28 mouse cellular contexts compared by ENCODE assay signal in genomic region chr15:87551556-87551955, GRCm38 (mm10). TPM values are rescaled to one million over a fixed set of nuclear protein-coding genes. Genes with fewer than 3 reads are reported as not detected.
DNase-seq lines count a peak whose midpoint lies in the region; ATAC-seq lines count a peak whose summit lies in the region.
"Had no signal": no experiment of that assay in that cellular context is flagged by ENCODE, and none has a peak within 500 bp of the region (broad histone marks: within the 10 kb centered on the region; RNA-seq: fewer than 3 reads in every experiment).

No protein-coding gene starts in this region.

- peaks cover 56% of the 10 kb centered on the region for H3K4me1 ChIP-seq in forebrain, embryonic 10.5 days
- peaks cover 42% of the 10 kb centered on the region for H3K4me1 ChIP-seq in forebrain, embryonic 16.5 days (replicated peaks; ENCODE audit: control insufficient read depth, insufficient read depth, low read length)
- peaks cover 54% of the 10 kb centered on the region for H3K4me1 ChIP-seq in hindbrain, embryonic 13.5 days (replicated peaks)
- peaks cover 9% of the 10 kb centered on the region; the same call in 1 of the 2 replicates for H3K4me1 ChIP-seq in hindbrain, embryonic 11.5 days (replicated peaks; ENCODE audit: control insufficient read depth, insufficient read depth, low read length)
- peaks cover 51% of the 10 kb centered on the region for H3K4me1 ChIP-seq in midbrain, embryonic 13.5 days (replicated peaks)
- peaks cover 49% of the 10 kb centered on the region for H3K4me1 ChIP-seq in midbrain, embryonic 15.5 days
- peaks cover 44% of the 10 kb centered on the region for H3K4me1 ChIP-seq in embryonic facial prominence, embryonic 10.5 days
- H3K4me1 ChIP-seq: embryonic facial prominence, embryonic 13.5 days; heart, embryonic 13.5 days had no signal

- H3K4me3 ChIP-seq in forebrain, embryonic 10.5 days: no peak overlapping the region
- H3K4me3 ChIP-seq in forebrain, embryonic 16.5 days (replicated peaks; ENCODE audit: low read length): no peak overlapping the region
- H3K4me3 ChIP-seq in hindbrain, embryonic 13.5 days: no peak overlapping the region
- H3K4me3 ChIP-seq in hindbrain, embryonic 11.5 days (ENCODE audit: low read depth, low read length): no peak overlapping the region
- no peak overlapping the region for H3K4me3 ChIP-seq in midbrain, embryonic 13.5 days (replicated peaks)
- no peak overlapping the region for H3K4me3 ChIP-seq in midbrain, embryonic 15.5 days
- H3K4me3 ChIP-seq in embryonic facial prominence, embryonic 10.5 days: no peak overlapping the region
- H3K4me3 ChIP-seq: embryonic facial prominence, embryonic 13.5 days; erythroblast, embryonic 14.5 days; forebrain, embryonic 13.5 days; heart, adult 2 months; heart, embryonic 10.5 days; heart, embryonic 13.5 days had no signal

- no peak for ATAC-seq in forebrain, embryonic 16.5 days
- ATAC-seq in hindbrain, embryonic 13.5 days (ENCODE audit: low FRiP score): no peak
- no peak for ATAC-seq in hindbrain, embryonic 11.5 days (ENCODE audit: low FRiP score)
- no peak for ATAC-seq in midbrain, embryonic 13.5 days
- no peak for ATAC-seq in midbrain, embryonic 15.5 days (replicated peaks)
- no peak for ATAC-seq in activated CD4-positive, CD25-positive, alpha-beta regulatory T cell, adult 4 months
- ATAC-seq: CD4-positive, CD25-positive, alpha-beta regulatory T cell, adult 4 months; forebrain, embryonic 13.5 days; forebrain, postnatal 0 days; hindbrain, postnatal 0 days; inflammation-experienced regulatory T-cells, adult 6 months; intestine, embryonic 16.5 days had no signal

- H3K9me3 ChIP-seq in forebrain, embryonic 10.5 days: no peaks in the 10 kb centered on the region
- H3K9me3 ChIP-seq in forebrain, embryonic 16.5 days (ENCODE audit: control insufficient read depth, low read length): no peaks in the 10 kb centered on the region
- no peaks in the 10 kb centered on the region for H3K9me3 ChIP-seq in hindbrain, embryonic 13.5 days
- no peaks in the 10 kb centered on the region for H3K9me3 ChIP-seq in hindbrain, embryonic 11.5 days (ENCODE audit: control insufficient read depth, low read length)
- no peaks in the 10 kb centered on the region for H3K9me3 ChIP-seq in midbrain, embryonic 13.5 days
- no peaks in the 10 kb centered on the region for H3K9me3 ChIP-seq in midbrain, embryonic 15.5 days
- no peaks in the 10 kb centered on the region for H3K9me3 ChIP-seq in embryonic facial prominence, embryonic 10.5 days
- H3K9me3 ChIP-seq: embryonic facial prominence, embryonic 13.5 days; forebrain, embryonic 13.5 days; heart, embryonic 10.5 days; heart, embryonic 13.5 days had no signal

- no peak overlapping the region for H3K9ac ChIP-seq in forebrain, embryonic 16.5 days (replicated peaks; ENCODE audit: low read depth, low read length)
- H3K9ac ChIP-seq in hindbrain, embryonic 13.5 days: no peak overlapping the region
- no peak overlapping the region for H3K9ac ChIP-seq in hindbrain, embryonic 11.5 days (ENCODE audit: low read depth, low read length)
- H3K9ac ChIP-seq in midbrain, embryonic 13.5 days (replicated peaks): peak overlapping the region; percentile 24; the same call in 1 of the 2 replicates
- no peak overlapping the region for H3K9ac ChIP-seq in midbrain, embryonic 15.5 days
- H3K9ac ChIP-seq: embryonic facial prominence, embryonic 13.5 days; forebrain, embryonic 13.5 days; forebrain, postnatal 0 days; heart, embryonic 13.5 days had no signal

- no peak for DNase-seq in forebrain, embryonic 10.5 days (ENCODE audit: extremely low spot score, low spot score)
- DNase-seq in hindbrain, embryonic 11.5 days (ENCODE audit: low spot score): no peak
- no peak for DNase-seq in embryonic facial prominence, embryonic 10.5 days (ENCODE audit: low spot score)
- DNase-seq: adrenal gland, adult 8-10 months; adrenal gland, postnatal 25 days; cerebellum, adult 11-12 months; cerebellum, adult 9-11 months; forebrain, postnatal 0 days; gastrocnemius, postnatal 10 days; gastrocnemius, postnatal 36 days; heart, adult 2 months; heart, postnatal 14 days; heart, postnatal 4 days; kidney, adult 18-20 months had no signal

- H3K27me3 ChIP-seq in forebrain, embryonic 10.5 days (ENCODE audit: poor library complexity, severe bottlenecking): no peaks in the 10 kb centered on the region
- no peaks in the 10 kb centered on the region for H3K27me3 ChIP-seq in forebrain, embryonic 16.5 days (replicated peaks; ENCODE audit: control insufficient read depth, insufficient read depth, low read length)
- no peaks in the 10 kb centered on the region for H3K27me3 ChIP-seq in hindbrain, embryonic 13.5 days
- no peaks in the 10 kb centered on the region for H3K27me3 ChIP-seq in hindbrain, embryonic 11.5 days (ENCODE audit: control insufficient read depth, insufficient read depth, low read length)
- no peaks in the 10 kb centered on the region for H3K27me3 ChIP-seq in midbrain, embryonic 13.5 days
- no peaks in the 10 kb centered on the region for H3K27me3 ChIP-seq in midbrain, embryonic 15.5 days (replicated peaks)
- H3K27me3 ChIP-seq in embryonic facial prominence, embryonic 10.5 days (replicated peaks; ENCODE audit: low read depth, poor library complexity, severe bottlenecking): peaks cover 25% of the 10 kb centered on the region
- H3K27me3 ChIP-seq: forebrain, embryonic 13.5 days had no signal

- H3K4me2 ChIP-seq in forebrain, embryonic 16.5 days (ENCODE audit: low read length): no peak overlapping the region
- H3K4me2 ChIP-seq in hindbrain, embryonic 13.5 days: 0 out of 2 replicates have a peak overlapping the region, but pooled peaks have one; percentile 2
- no peak overlapping the region for H3K4me2 ChIP-seq in hindbrain, embryonic 11.5 days (replicated peaks; ENCODE audit: low read depth, low read length)
- no peak overlapping the region for H3K4me2 ChIP-seq in midbrain, embryonic 13.5 days (replicated peaks)
- no peak overlapping the region for H3K4me2 ChIP-seq in midbrain, embryonic 15.5 days
- H3K4me2 ChIP-seq: embryonic facial prominence, embryonic 13.5 days; forebrain, embryonic 13.5 days; heart, embryonic 13.5 days had no signal

- H3K36me3 ChIP-seq in forebrain, embryonic 10.5 days (replicated peaks): no peaks in the 10 kb centered on the region
- no peaks in the 10 kb centered on the region for H3K36me3 ChIP-seq in forebrain, embryonic 16.5 days (ENCODE audit: control insufficient read depth, insufficient read depth)
- no peaks in the 10 kb centered on the region for H3K36me3 ChIP-seq in hindbrain, embryonic 13.5 days
- no peaks in the 10 kb centered on the region for H3K36me3 ChIP-seq in hindbrain, embryonic 11.5 days (ENCODE audit: control insufficient read depth, insufficient read depth, low read length)
- H3K36me3 ChIP-seq in midbrain, embryonic 13.5 days: no peaks in the 10 kb centered on the region
- no peaks in the 10 kb centered on the region for H3K36me3 ChIP-seq in midbrain, embryonic 15.5 days (replicated peaks)
- no peaks in the 10 kb centered on the region for H3K36me3 ChIP-seq in embryonic facial prominence, embryonic 10.5 days (replicated peaks)
- H3K36me3 ChIP-seq: embryonic facial prominence, embryonic 13.5 days; heart, embryonic 10.5 days; heart, embryonic 13.5 days had no signal

- H3K27ac ChIP-seq in forebrain, embryonic 10.5 days: peak overlapping the region; percentile 12; the same call in 1 of the 2 replicates
- H3K27ac ChIP-seq in forebrain, embryonic 16.5 days (ENCODE audit: low read length): no peak overlapping the region
- H3K27ac ChIP-seq in hindbrain, embryonic 13.5 days: no peak overlapping the region
- no peak overlapping the region for H3K27ac ChIP-seq in hindbrain, embryonic 11.5 days (ENCODE audit: low read depth, low read length)
- no peak overlapping the region for H3K27ac ChIP-seq in midbrain, embryonic 13.5 days
- H3K27ac ChIP-seq in midbrain, embryonic 15.5 days: no peak overlapping the region
- 0 out of 2 replicates have a peak overlapping the region, but pooled peaks have one; percentile 14 for H3K27ac ChIP-seq in embryonic facial prominence, embryonic 10.5 days (replicated peaks)
- H3K27ac ChIP-seq: embryonic facial prominence, embryonic 13.5 days; forebrain, embryonic 13.5 days; heart, adult 2 months; heart, embryonic 10.5 days; heart, embryonic 13.5 days; hindbrain, postnatal 0 days had no signal

- WGBS in forebrain, embryonic 10.5 days: 67% methylated on average over 8 of the region's 8 CpGs
- WGBS in forebrain, embryonic 16.5 days: 47% methylated on average over 8 of the region's 8 CpGs
- WGBS in hindbrain, embryonic 13.5 days: 47% methylated on average over 8 of the region's 8 CpGs
- 47% methylated on average over 8 of the region's 8 CpGs for WGBS in hindbrain, embryonic 11.5 days
- 56% methylated on average over 8 of the region's 8 CpGs for WGBS in midbrain, embryonic 13.5 days
- WGBS in midbrain, embryonic 15.5 days: 57% methylated on average over 8 of the region's 8 CpGs
- 61% methylated on average over 8 of the region's 8 CpGs for WGBS in embryonic facial prominence, embryonic 10.5 days

RNA-seq across cellular contexts. Expression of gene Fam19a5, which starts 7.5 kb away (rescaled TPM):
- 5.3 and 6.1 TPM in 2 replicates for polyA plus RNA-seq in forebrain, embryonic 10.5 days (2016; fragmentation: Nextera tagmentation; extraction: Ambion mirVana)
- polyA plus RNA-seq in forebrain, embryonic 16.5 days (2015; fragmentation: Nextera tagmentation; extraction: Ambion mirVana): 15.0 and 18.7 TPM in 2 replicates
- polyA plus RNA-seq in hindbrain, embryonic 13.5 days (2015; fragmentation: Nextera tagmentation; extraction: Ambion mirVana): 20.5 and 21.7 TPM in 2 replicates
- polyA plus RNA-seq in hindbrain, embryonic 11.5 days (2014; fragmentation: Nextera tagmentation; extraction: Ambion mirVana): 8.4 and 9.6 TPM in 2 replicates
- 13.1 and 14.8 TPM in 2 replicates for polyA plus RNA-seq in midbrain, embryonic 13.5 days (2015; fragmentation: Nextera tagmentation; extraction: Ambion mirVana)
- polyA plus RNA-seq in midbrain, embryonic 15.5 days (2015; fragmentation: Nextera tagmentation; extraction: Ambion mirVana): 27.6 and 29.2 TPM in 2 replicates
- 4.4 and 5.5 TPM in 2 replicates for polyA plus RNA-seq in embryonic facial prominence, embryonic 10.5 days (2016; fragmentation: Nextera tagmentation; extraction: Ambion mirVana)
- polyA plus RNA-seq in activated CD4-positive, CD25-positive, alpha-beta regulatory T cell, adult 4 months (2017; shearing (Covaris generic)): not detected
- polyA plus RNA-seq: CD4-positive, CD25-positive, alpha-beta regulatory T cell, adult 4 months; erythroblast, embryonic 14.5 days; inflammation-experienced regulatory T-cells, adult 6 months had no signal

Comparison
In these comparisons a context has a peak if more than half of its experiments do, and no peak if none do; other contexts are left out.
1. H3K27ac ChIP-seq: peak in forebrain, embryonic 10.5 days (single experiment) and embryonic facial prominence, embryonic 10.5 days (single experiment); none in forebrain, embryonic 16.5 days (single experiment), hindbrain, embryonic 13.5 days (single experiment), hindbrain, embryonic 11.5 days (single experiment), midbrain, embryonic 13.5 days (single experiment) and midbrain, embryonic 15.5 days (single experiment).